Mouse (Mus musculus) hindbrain, embryonic 16.5 days (tissue): ENCODE measurements around the gene Csad. TPM values are rescaled to one million over a fixed set of nuclear protein-coding genes. Genes with fewer than 3 reads are reported as not detected.
A peak's percentile ranks its signal among the peaks of the same experiment; 100 is the strongest.

ENCODE experiments used
- ATAC-seq: fragments of 200-750 bp; cut with Nextera tagmentation; 2 replicates; pipeline ENCODE4 v1.8.0; 2017; ENCODE audit warnings: moderate TSS enrichment, moderate library complexity
- H3K27ac ChIP-seq: fragments of 300-500 bp; sonication (generic); 2 replicates; pipeline ENCODE4 v1.5.1; 2014; ENCODE audit warnings: low read depth, mild to moderate bottlenecking, control low read depth, low read length, moderate library complexity
- H3K27me3 ChIP-seq: fragments of 300-500 bp; sonication (generic); replicated peaks from 2 replicates; pipeline ENCODE4 v1.6.1; 2014; ENCODE audit warnings: low read length; ENCODE audit not compliant: control insufficient read depth, insufficient read depth
- H3K36me3 ChIP-seq: fragments of 300-500 bp; sonication (generic); 2 replicates; pipeline ENCODE4 v1.6.1; 2014; ENCODE audit warnings: mild to moderate bottlenecking, low read length, moderate library complexity, mixed read lengths; ENCODE audit not compliant: control insufficient read depth, insufficient read depth
- H3K4me1 ChIP-seq: fragments of 300-500 bp; sonication (generic); 2 replicates; pipeline ENCODE4 v1.6.1; 2014; ENCODE audit warnings: low read depth, low read length; ENCODE audit not compliant: control insufficient read depth, insufficient read depth
- H3K4me2 ChIP-seq: fragments of 300-500 bp; sonication (generic); 2 replicates; pipeline ENCODE4 v1.6.1; 2014; ENCODE audit warnings: mild to moderate bottlenecking, low read length, control low read depth, moderate library complexity
- H3K4me3 ChIP-seq: fragments of 300-500 bp; sonication (generic); 2 replicates; pipeline ENCODE4 v1.5.1; 2014; ENCODE audit warnings: mild to moderate bottlenecking, low read length, control low read depth, moderate library complexity
- H3K9ac ChIP-seq: fragments of 300-500 bp; sonication (generic); 2 replicates; pipeline ENCODE4 v1.6.1; 2014; ENCODE audit warnings: low read depth, mild to moderate bottlenecking, control low read depth, low read length, moderate library complexity
- H3K9me3 ChIP-seq: fragments of 300-500 bp; sonication (generic); 2 replicates; pipeline ENCODE4 v1.6.1; 2014; ENCODE audit warnings: mild to moderate bottlenecking, low read length, moderate library complexity; ENCODE audit not compliant: control insufficient read depth
- WGBS: fragments of 180-500 bp; shearing (Covaris S2); extraction: QIAGEN DNeasy Blood & Tissue Kit; methylation state at CpG from one replicate; pipeline ENCODE4 v1.1.7; 2014; 5-methylcytosine and 5-hydroxymethylcytosine counted together
- polyA plus RNA-seq: library from polyadenylated mRNA; unstranded; fragments of >200 nt; fragmentation: Nextera tagmentation; extraction: Ambion mirVana; gene quantifications from 2 replicates; pipeline ENCODE4 v1.2.1, GENCODE M21; 2015

Csad gene
- polyA plus RNA-seq, 1 experiment from 2014 or later, result 35.5 TPM

GRCm38 (mm10) chr15:102224186-102224991 lies 19.9 kb upstream of the Csad start:
- peak; percentile 90 for ATAC-seq
- Histone ChIP-seq H3K4me2 (peak overlapping the region; percentile 94), H3K9ac (peak overlapping the region; percentile 69), H3K9me3 (no peaks in the 10 kb centered on the region), H3K36me3 (no peaks in the 10 kb centered on the region), H3K27me3 (peaks cover 9% of the 10 kb centered on the region), H3K27ac (no peak overlapping the region), H3K4me3 (peak overlapping the region; percentile 50), H3K4me1 (peaks cover 8% of the 10 kb centered on the region)
- WGBS, result 2% methylated on average over 43 of the region's 43 CpGs

DNA sequence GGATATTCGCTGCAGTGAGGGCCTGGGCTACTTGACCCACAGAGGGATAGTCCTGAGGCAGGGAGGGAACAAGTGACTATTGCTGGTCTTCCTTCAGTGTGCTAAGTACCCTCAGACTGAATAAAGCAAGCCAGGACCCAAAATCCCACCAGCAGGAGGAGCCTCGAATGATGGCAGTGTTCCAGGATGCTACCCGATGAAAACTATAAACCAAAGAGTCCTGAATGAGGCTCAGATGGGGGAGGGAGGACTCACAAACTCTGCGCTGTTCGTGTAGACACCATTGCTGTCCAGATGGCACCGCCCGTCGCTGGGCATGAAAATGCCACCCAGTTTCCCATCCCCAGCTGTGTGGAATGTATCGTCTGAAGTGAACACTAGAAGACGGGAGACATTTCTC lies 17.9 kb upstream of the Csad start:
- no peak for ATAC-seq
- Histone ChIP-seq H3K9me3 (no peaks in the 10 kb centered on the region), H3K27me3 (peaks cover 9% of the 10 kb centered on the region), H3K4me1 (peaks cover 8% of the 10 kb centered on the region), H3K9ac (no peak overlapping the region), H3K4me2 (no peak overlapping the region), H3K27ac (no peak overlapping the region), H3K4me3 (no peak overlapping the region), H3K36me3 (no peaks in the 10 kb centered on the region; the same call in 1 of the 2 replicates)
- WGBS, result 56% methylated on average over 10 of the region's 10 CpGs

DNA sequence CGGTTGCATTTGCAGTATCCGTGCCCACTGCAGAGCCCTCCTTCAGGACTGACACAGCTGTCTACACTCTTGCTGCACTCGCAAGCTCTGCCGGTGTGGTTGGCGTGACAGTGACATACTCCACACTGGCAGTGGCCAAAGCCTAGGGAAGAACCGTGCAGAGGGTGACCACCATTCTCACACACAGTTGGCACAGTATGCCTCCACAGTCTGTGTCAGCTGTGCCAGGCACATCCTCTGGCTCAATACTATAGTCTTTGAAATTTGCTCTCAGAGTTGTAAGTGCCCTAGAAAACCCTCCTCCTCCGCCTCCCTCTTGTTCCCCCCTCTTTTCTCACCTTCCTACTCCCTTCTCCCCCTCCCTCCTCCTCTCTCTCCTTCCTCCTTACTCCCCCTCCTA lies 12.8 kb upstream of the Csad start:
- H3K27ac ChIP-seq, result no peak overlapping the region
- no peaks in the 10 kb centered on the region for H3K4me1 ChIP-seq
- 92% methylated on average over 7 of the region's 7 CpGs for WGBS
- H3K4me3 ChIP-seq, result no peak overlapping the region
- no peak overlapping the region for H3K4me2 ChIP-seq
- ATAC-seq, result peak; percentile 16; the same call in 1 of the 2 replicates
- H3K27me3 ChIP-seq, result no peaks in the 10 kb centered on the region
- H3K9ac ChIP-seq, result no peak overlapping the region
- no peaks in the 10 kb centered on the region for H3K9me3 ChIP-seq
- peaks cover 21% of the 10 kb centered on the region for H3K36me3 ChIP-seq

DNA sequence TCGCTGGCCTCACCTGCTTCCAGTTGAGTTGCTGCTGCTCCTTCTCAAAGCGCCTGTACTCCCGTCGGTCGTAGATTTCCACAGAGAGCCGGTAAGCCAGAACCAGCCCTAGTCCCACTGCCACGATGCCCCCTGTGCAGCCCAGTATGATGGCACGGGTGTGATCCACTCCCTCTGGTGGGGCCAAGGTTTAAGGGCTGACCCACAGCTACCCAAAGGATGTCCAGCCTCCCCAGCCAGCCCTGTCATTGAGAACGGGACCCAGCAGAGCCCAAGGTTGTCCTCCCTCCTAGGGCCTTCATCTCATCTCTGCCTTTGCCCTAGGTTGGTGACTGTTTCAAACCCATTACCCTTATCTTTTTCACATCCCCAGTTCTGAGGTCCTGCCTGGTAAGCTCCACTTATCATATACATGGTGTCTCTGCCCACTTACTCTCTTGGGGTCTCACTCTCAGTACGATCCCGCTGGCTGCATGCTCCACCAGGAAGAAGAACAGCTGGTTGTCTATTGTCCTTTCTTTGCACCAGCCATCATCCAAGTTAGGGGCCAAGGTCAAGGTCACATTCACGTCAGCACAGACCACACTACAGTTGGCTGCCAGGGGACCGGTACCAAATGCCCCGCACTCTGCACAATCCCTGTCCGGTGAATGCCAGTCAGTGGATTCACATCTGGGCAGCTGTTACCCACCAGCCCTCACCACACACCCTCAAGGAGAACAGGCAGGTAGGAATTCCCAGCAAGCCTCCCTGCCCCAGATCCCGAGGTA lies 12.1 kb upstream of the Csad start:
- 86% methylated on average over 16 of the region's 16 CpGs for WGBS
- ATAC-seq, result peak; percentile 9
- peaks cover 22% of the 10 kb centered on the region for H3K36me3 ChIP-seq
- H3K4me2 ChIP-seq, result no peak overlapping the region
- H3K27ac ChIP-seq, result no peak overlapping the region
- no peaks in the 10 kb centered on the region for H3K27me3 ChIP-seq
- H3K9ac ChIP-seq, result no peak overlapping the region
- no peak overlapping the region for H3K4me3 ChIP-seq
- H3K9me3 ChIP-seq, result no peaks in the 10 kb centered on the region
- no peaks in the 10 kb centered on the region for H3K4me1 ChIP-seq

- Histone ChIP-seq H3K36me3 (peaks cover 22% of the 10 kb centered on the region), H3K9ac (no peak overlapping the region), H3K27me3 (no peaks in the 10 kb centered on the region), H3K27ac (no peak overlapping the region), H3K4me1 (no peaks in the 10 kb centered on the region), H3K9me3 (no peaks in the 10 kb centered on the region), H3K4me3 (no peak overlapping the region), H3K4me2 (no peak overlapping the region)
- 77% methylated on average over 6 of the region's 6 CpGs for WGBS
- ATAC-seq, result no peak
Observed at GRCm38 (mm10) chr15:102215624-102216023, 11.1 kb upstream of the Csad start.

- ATAC-seq, result no peak
Observed at GRCm38 (mm10) chr15:102214132-102214531, 9.6 kb upstream of the Csad start.

GRCm38 (mm10) chr15:102211895-102212294 lies 7.4 kb upstream of the Csad start:
- H3K36me3 ChIP-seq, result peaks cover 37% of the 10 kb centered on the region
- WGBS, result 81% methylated on average over 6 of the region's 6 CpGs

More at GRCm38 (mm10) chr15:102214132-102214531, 9.6 kb upstream of the Csad start:
- H3K4me1 ChIP-seq, result no peaks in the 10 kb centered on the region
- no peaks in the 10 kb centered on the region for H3K27me3 ChIP-seq
- no peaks in the 10 kb centered on the region for H3K9me3 ChIP-seq
- peaks cover 29% of the 10 kb centered on the region for H3K36me3 ChIP-seq
- H3K4me3 ChIP-seq, result no peak overlapping the region
- 43% methylated on average over 2 of the region's 2 CpGs for whole genome bisulfite sequencing
- no peak overlapping the region for H3K27ac ChIP-seq
- no peak overlapping the region for H3K9ac ChIP-seq
- no peak overlapping the region for H3K4me2 ChIP-seq

DNA sequence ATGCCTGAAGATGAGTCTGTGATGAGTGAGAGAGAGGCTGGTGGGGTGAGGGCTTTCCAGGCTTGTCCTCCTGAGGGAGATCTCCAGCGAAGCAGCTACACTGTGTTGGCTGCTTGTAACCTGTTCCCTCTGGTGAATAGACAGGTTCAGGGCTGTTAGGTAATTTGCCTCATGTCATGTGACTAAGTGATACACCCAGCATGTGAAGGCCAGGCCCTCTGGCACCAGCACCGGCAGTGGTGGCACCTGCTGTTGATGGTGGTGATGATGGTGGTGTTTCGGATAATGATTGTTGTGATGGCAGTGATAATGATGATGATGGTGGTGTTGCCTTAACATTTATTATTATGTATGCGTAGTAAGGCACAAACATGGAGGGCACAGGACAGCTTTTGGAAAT lies 6.3 kb upstream of the Csad start:
- WGBS, result 93% methylated on average over 4 of the region's 4 CpGs
- no peak for ATAC-seq

More at GRCm38 (mm10) chr15:102211895-102212294, 7.4 kb upstream of the Csad start:
- H3K9me3 ChIP-seq, result no peaks in the 10 kb centered on the region
- H3K27ac ChIP-seq, result no peak overlapping the region
- H3K9ac ChIP-seq, result no peak overlapping the region
- ATAC-seq, result no peak
- peaks cover 3% of the 10 kb centered on the region for H3K4me1 ChIP-seq
- H3K4me3 ChIP-seq, result no peak overlapping the region
- no peak overlapping the region for H3K4me2 ChIP-seq
- H3K27me3 ChIP-seq, result no peaks in the 10 kb centered on the region

DNA sequence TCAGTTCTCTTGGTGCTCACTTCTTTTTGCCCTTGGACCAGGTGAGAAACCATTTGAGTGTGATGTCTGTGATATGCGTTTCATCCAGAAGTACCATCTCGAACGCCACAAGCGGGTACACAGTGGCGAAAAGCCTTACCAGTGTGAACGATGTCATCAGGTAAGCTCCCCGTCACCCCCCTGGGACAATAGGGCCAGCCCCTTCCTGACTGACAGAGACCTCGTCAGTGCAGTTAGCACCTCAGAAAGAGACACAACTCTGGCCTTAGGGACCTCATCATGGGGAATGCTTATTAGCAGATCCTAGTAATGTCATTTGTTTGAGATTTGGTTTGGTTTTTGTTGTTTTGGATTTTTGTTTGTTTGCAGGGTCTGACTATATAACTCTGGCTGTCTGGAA lies 4.6 kb upstream of the Csad start:
- no peak overlapping the region for H3K27ac ChIP-seq
- WGBS, result 93% methylated on average over 8 of the region's 8 CpGs
- H3K4me2 ChIP-seq, result no peak overlapping the region
- H3K4me1 ChIP-seq, result peaks cover 25% of the 10 kb centered on the region
- ATAC-seq, result no peak
- H3K4me3 ChIP-seq, result no peak overlapping the region
- H3K27me3 ChIP-seq, result no peaks in the 10 kb centered on the region
- no peaks in the 10 kb centered on the region for H3K9me3 ChIP-seq
- peaks cover 30% of the 10 kb centered on the region for H3K36me3 ChIP-seq
- no peak overlapping the region for H3K9ac ChIP-seq

More for the DNA sequence above, 6.3 kb upstream of the Csad start:
- peaks cover 33% of the 10 kb centered on the region for H3K36me3 ChIP-seq
- no peaks in the 10 kb centered on the region for H3K9me3 ChIP-seq
- H3K4me3 ChIP-seq, result no peak overlapping the region
- no peak overlapping the region for H3K9ac ChIP-seq
- H3K27ac ChIP-seq, result no peak overlapping the region
- H3K27me3 ChIP-seq, result no peaks in the 10 kb centered on the region
- H3K4me1 ChIP-seq, result peaks cover 11% of the 10 kb centered on the region
- no peak overlapping the region for H3K4me2 ChIP-seq
